Mouse (Mus musculus): ENCODE measurements around the gene Tgfb3. TPM values are rescaled to one million over a fixed set of nuclear protein-coding genes. Genes with fewer than 3 reads are reported as not detected.

The Tgfb3 gene
- polyA plus RNA-seq, 1 experiment from 2014 or later = 7.0 TPM

DNA sequence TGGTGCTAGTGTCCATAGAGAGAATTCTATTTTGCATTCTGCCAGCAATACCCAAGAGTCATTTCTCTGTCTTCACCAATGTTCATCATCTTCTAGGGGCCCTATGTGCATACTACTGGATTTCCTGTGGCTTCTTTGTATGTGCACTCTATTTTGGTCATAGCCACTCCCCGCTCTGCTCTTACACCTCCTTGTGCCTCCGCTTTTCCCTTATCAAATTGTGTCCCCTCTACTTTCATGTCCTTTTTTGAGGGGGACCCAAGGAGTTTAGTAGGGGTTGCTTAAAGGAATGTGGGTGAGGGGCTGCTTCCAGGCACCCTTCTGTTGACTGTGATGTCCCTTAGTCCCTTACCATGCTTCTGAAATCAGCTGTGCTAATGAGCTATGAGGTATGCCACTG lies 32.1 kb downstream of the Tgfb3 start:
- peaks cover 14% of the 10 kb centered on the region for H3K36me3 ChIP-seq
- H3K4me1 ChIP-seq (replicated peaks) = peaks cover 11% of the 10 kb centered on the region
- 95% methylated on average over 2 of the region's 2 CpGs for WGBS
- 0 out of 2 replicates have a peak, but pooled peaks cover 11% of the 10 kb centered on the region for H3K9me3 ChIP-seq
- 0 out of 2 replicates have a peak, but pooled peaks cover 5% of the 10 kb centered on the region for H3K27me3 ChIP-seq (ENCODE audit: insufficient read depth, poor library complexity, severe bottlenecking)
- DNase-seq (ENCODE audit: low spot score) = no peak
- no peak overlapping the region for H3K4me3 ChIP-seq
- no peak overlapping the region for H3K27ac ChIP-seq

DNA sequence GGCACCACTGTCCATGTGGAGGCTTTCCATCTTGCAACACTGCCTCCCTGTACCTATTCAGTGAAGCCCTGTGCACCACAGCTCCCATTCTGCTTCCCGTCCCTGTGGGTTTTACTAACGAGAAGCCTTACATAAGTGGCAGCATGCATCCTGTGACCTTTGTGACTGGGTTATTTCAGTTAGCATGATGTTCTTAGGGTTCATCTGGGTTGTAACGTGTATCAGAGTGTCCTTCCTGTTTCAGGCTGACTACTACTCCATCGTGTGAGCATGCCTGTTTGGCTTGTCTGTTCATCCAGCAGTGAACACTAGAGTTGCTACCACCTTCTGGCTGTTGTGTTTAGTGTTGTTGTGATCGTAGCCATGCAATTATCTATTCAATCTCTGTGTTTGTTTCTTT lies 32.7 kb downstream of the Tgfb3 start:
- 89% methylated on average over 5 of the region's 5 CpGs for WGBS
- peaks cover 14% of the 10 kb centered on the region for H3K36me3 ChIP-seq
- H3K27ac ChIP-seq = no peak overlapping the region
- 0 out of 2 replicates have a peak, but pooled peaks cover 5% of the 10 kb centered on the region for H3K27me3 ChIP-seq (ENCODE audit: insufficient read depth, poor library complexity, severe bottlenecking)
- peaks cover 11% of the 10 kb centered on the region for H3K4me1 ChIP-seq (replicated peaks)
- 0 out of 2 replicates have a peak, but pooled peaks cover 11% of the 10 kb centered on the region for H3K9me3 ChIP-seq
- DNase-seq (ENCODE audit: low spot score) = no peak
- H3K4me3 ChIP-seq = no peak overlapping the region

- Histone ChIP-seq H3K36me3 (peaks cover 14% of the 10 kb centered on the region), H3K4me3 (no peak overlapping the region), H3K4me1 (replicated peaks) (peaks cover 25% of the 10 kb centered on the region), H3K27ac (no peak overlapping the region), H3K27me3 (ENCODE audit: insufficient read depth, poor library complexity, severe bottlenecking) (no peaks in the 10 kb centered on the region), H3K9me3 (0 out of 2 replicates have a peak, but pooled peaks cover 11% of the 10 kb centered on the region)
- 91% methylated on average over 6 of the region's 6 CpGs for WGBS
- DNase-seq (ENCODE audit: low spot score) = no peak
Observed at GRCm38 (mm10) chr12:86039751-86040150, 39.1 kb downstream of the Tgfb3 start.

DNA sequence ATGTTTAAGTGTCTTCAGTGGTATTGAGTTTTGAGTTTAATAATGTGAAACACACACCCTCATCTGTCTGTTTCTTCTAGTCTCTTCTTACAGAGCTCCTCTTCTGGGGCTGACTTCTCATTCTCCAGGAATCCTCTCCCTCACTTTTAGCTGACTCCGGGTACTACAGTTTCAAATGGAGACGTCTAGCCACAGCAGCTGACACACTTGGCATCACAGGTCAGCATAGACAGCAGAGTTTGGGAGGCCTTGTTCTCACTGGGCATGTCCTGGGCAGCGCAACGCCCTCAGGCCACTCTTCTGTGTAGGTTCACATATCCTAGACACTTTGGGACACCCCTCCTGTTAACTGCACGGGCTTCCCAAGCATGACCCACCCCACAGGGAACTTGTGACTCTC lies 39.8 kb downstream of the Tgfb3 start:
- Histone ChIP-seq H3K4me3 (no peak overlapping the region), H3K9me3 (0 out of 2 replicates have a peak, but pooled peaks cover 11% of the 10 kb centered on the region), H3K27ac (no peak overlapping the region), H3K27me3 (ENCODE audit: insufficient read depth, poor library complexity, severe bottlenecking) (no peaks in the 10 kb centered on the region), H3K4me1 (replicated peaks) (peaks cover 27% of the 10 kb centered on the region), H3K36me3 (peaks cover 14% of the 10 kb centered on the region)
- no peak for DNase-seq (ENCODE audit: low spot score)
- WGBS = 85% methylated on average over 5 of the region's 5 CpGs

- 36% methylated on average over 12 of the region's 12 CpGs for WGBS
- Histone ChIP-seq H3K27me3 (ENCODE audit: insufficient read depth, poor library complexity, severe bottlenecking) (no peaks in the 10 kb centered on the region), H3K4me3 (no peak overlapping the region), H3K27ac (peak overlapping the region; percentile 53; the same call in 1 of the 2 replicates), H3K36me3 (peaks cover under 1% of the 10 kb centered on the region; the same call in 1 of the 2 replicates), H3K9me3 (0 out of 2 replicates have a peak, but pooled peaks cover under 1% of the 10 kb centered on the region), H3K4me1 (replicated peaks) (peaks cover 38% of the 10 kb centered on the region)
- DNase-seq (ENCODE audit: low spot score) = peak; percentile 27
Observed at GRCm38 (mm10) chr12:86037235-86037921, 41.5 kb downstream of the Tgfb3 start.

DNA sequence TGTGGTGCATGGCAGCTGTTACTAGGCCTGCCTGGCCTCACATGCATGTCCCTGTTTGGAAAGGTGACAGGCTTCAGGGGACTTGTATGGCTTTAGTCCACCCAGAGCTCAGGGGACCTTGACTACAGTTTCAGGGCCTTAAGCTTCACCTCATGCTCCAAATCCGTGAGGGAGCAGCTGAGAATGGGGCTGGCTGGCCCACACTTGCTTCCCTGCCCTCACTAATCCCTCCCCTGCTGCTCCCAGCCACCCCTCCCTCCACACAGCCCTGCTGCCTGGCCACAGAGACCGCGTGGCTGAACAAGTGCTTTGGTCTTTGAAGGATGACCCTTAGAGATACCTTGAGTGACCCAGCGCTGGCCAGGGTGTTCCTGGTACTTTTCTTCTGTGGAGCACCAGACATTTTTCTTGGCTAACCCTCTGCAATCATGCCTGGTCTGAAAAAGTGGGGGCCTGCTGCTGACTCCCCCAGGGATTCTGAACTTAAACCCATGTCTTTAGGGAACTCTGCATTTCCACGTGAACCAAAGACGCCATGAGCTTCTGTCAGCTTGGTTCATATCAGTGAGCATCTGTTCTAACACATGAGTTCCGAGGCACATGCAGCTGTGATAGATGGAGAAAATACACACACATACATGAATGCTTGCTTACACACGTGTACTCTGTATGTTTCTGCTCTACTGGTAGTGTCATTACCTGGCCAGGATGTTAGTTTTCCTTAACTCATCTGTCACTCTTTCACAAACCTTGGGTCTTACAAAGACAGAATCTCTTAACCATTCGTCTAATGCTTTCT lies 42.3 kb downstream of the Tgfb3 start:
- Histone ChIP-seq H3K9me3 (no peaks in the 10 kb centered on the region), H3K27ac (peak overlapping the region; percentile 62), H3K4me1 (replicated peaks) (peaks cover 38% of the 10 kb centered on the region), H3K36me3 (no peaks in the 10 kb centered on the region), H3K4me3 (no peak overlapping the region), H3K27me3 (ENCODE audit: insufficient read depth, poor library complexity, severe bottlenecking) (no peaks in the 10 kb centered on the region)
- DNase-seq (ENCODE audit: low spot score) = no peak
- 51% methylated on average over 9 of the region's 9 CpGs for WGBS

- no peak for DNase-seq (ENCODE audit: low spot score)
- H3K4me3 ChIP-seq = no peak overlapping the region
- no peaks in the 10 kb centered on the region for H3K36me3 ChIP-seq
- no peak overlapping the region for H3K27ac ChIP-seq
- H3K9me3 ChIP-seq = no peaks in the 10 kb centered on the region
- H3K27me3 ChIP-seq (ENCODE audit: insufficient read depth, poor library complexity, severe bottlenecking) = no peaks in the 10 kb centered on the region
- H3K4me1 ChIP-seq (replicated peaks) = peaks cover 38% of the 10 kb centered on the region
Observed at GRCm38 (mm10) chr12:86035586-86035985, 43.3 kb downstream of the Tgfb3 start.

DNA sequence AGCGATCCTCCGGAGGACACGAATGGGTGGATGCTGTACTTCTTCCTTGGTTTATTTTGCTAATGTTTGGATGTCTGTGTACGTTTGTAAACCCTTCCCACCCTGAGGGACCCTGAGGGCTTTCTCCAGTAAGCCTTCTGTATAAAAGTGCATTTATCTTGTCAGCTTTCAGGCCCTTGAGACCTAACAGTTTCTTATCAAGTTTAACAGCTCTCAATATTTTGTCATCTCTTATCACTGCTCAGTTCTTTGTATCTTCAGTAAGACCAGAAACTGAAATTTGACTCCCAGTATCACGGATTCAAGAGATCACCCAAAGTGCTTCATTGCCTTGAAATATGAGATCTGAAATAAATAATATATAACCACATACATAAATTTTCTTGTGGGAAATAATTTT lies 47.9 kb downstream of the Tgfb3 start:
- peaks cover 17% of the 10 kb centered on the region for H3K4me1 ChIP-seq (replicated peaks)
- H3K36me3 ChIP-seq = peaks cover under 1% of the 10 kb centered on the region; the same call in 1 of the 2 replicates
- H3K4me3 ChIP-seq = no peak overlapping the region
- no peaks in the 10 kb centered on the region for H3K27me3 ChIP-seq (ENCODE audit: insufficient read depth, poor library complexity, severe bottlenecking)
- no peak for DNase-seq (ENCODE audit: low spot score)
- no peaks in the 10 kb centered on the region for H3K9me3 ChIP-seq
- WGBS = 80% methylated on average over 5 of the region's 5 CpGs
- no peak overlapping the region for H3K27ac ChIP-seq

DNA sequence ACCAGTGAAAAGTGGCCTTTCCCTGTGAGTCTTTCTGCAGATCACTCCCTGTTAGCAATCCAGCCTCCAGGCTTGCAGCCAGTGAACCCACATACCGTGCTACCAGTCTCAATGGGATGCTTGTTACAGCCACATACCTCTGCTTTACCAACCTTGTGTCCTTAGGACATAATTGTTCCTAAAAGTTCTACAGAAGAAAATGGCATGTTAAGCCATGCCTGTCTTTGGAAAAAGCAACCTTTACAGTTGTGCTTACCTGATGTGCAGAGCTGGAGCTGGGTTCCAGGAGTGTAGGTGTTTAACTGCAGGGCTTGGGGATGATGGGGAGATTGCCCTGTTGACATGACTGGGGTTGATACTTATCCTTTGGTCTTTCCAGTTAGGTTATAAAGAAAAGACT lies 51.1 kb downstream of the Tgfb3 start:
- Histone ChIP-seq H3K27me3 (ENCODE audit: insufficient read depth, poor library complexity, severe bottlenecking) (no peaks in the 10 kb centered on the region), H3K4me1 (replicated peaks) (peaks cover 4% of the 10 kb centered on the region; the same call in 1 of the 2 replicates), H3K36me3 (peaks cover 5% of the 10 kb centered on the region; the same call in 1 of the 2 replicates), H3K4me3 (no peak overlapping the region), H3K27ac (no peak overlapping the region), H3K9me3 (no peaks in the 10 kb centered on the region)
- DNase-seq (ENCODE audit: low spot score) = no peak
- 84% methylated on average over 1 of the region's 1 CpGs for WGBS

GRCm38 (mm10) chr12:86027000-86027399 lies 51.8 kb downstream of the Tgfb3 start:
- DNase-seq (ENCODE audit: low spot score) = no peak
- H3K27ac ChIP-seq = no peak overlapping the region
- H3K27me3 ChIP-seq (ENCODE audit: insufficient read depth, poor library complexity, severe bottlenecking) = no peaks in the 10 kb centered on the region
- H3K4me3 ChIP-seq = no peak overlapping the region
- no peaks in the 10 kb centered on the region for H3K4me1 ChIP-seq (replicated peaks)
- peaks cover 5% of the 10 kb centered on the region; the same call in 1 of the 2 replicates for H3K36me3 ChIP-seq
- WGBS = 80% methylated on average over 5 of the region's 5 CpGs
- no peaks in the 10 kb centered on the region for H3K9me3 ChIP-seq

- Histone ChIP-seq H3K4me3 (no peak overlapping the region), H3K27ac (no peak overlapping the region), H3K36me3 (peaks cover 5% of the 10 kb centered on the region; the same call in 1 of the 2 replicates), H3K4me1 (replicated peaks) (no peaks in the 10 kb centered on the region), H3K9me3 (no peaks in the 10 kb centered on the region), H3K27me3 (ENCODE audit: insufficient read depth, poor library complexity, severe bottlenecking) (no peaks in the 10 kb centered on the region)
- 91% methylated on average over 6 of the region's 6 CpGs for WGBS
- no peak for DNase-seq (ENCODE audit: low spot score)
Observed at GRCm38 (mm10) chr12:86025480-86025879, 53.4 kb downstream of the Tgfb3 start.

DNA sequence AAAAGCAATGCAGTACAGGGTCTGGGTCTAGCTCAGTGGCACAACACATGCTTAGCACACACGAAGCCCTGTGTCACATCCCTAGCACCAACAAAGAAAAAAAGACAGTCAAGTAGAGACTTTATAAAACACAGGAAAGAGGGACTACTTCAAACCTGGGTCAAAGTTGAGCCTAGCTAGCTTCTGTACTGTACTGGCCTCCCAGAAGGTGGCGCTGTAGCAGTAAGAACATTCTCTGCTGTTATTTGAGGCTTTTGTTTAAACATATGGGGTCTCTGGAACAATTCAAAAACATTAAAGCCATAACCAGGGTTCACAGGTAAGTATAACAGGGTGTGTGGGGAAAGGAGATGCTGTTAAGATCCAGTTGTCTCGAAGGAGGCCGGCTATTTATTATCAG lies 54.4 kb downstream of the Tgfb3 start:
- Histone ChIP-seq H3K36me3 (peaks cover 5% of the 10 kb centered on the region; the same call in 1 of the 2 replicates), H3K27me3 (ENCODE audit: insufficient read depth, poor library complexity, severe bottlenecking) (no peaks in the 10 kb centered on the region), H3K27ac (no peak overlapping the region), H3K4me3 (no peak overlapping the region), H3K4me1 (replicated peaks) (no peaks in the 10 kb centered on the region), H3K9me3 (no peaks in the 10 kb centered on the region)
- DNase-seq (ENCODE audit: low spot score) = peak; percentile 33
- 62% methylated on average over 4 of the region's 4 CpGs for WGBS

Measured in hindbrain, embryonic 10.5 days (tissue).